8 mouse cellular contexts compared by ENCODE assay signal in genomic region chr7:98537967-98538573, GRCm38 (mm10). TPM values are rescaled to one million over a fixed set of nuclear protein-coding genes. Genes with fewer than 3 reads are reported as not detected.
DNase-seq lines count a peak whose midpoint lies in the region; ATAC-seq lines count a peak whose summit lies in the region.

No protein-coding gene starts in this region.

- H3K9me3 ChIP-seq in embryonic facial prominence, embryonic 15.5 days (replicated peaks): no peaks in the 10 kb centered on the region
- H3K9me3 ChIP-seq in hindbrain, embryonic 15.5 days: no peaks in the 10 kb centered on the region
- no peaks in the 10 kb centered on the region for H3K9me3 ChIP-seq in neural tube, embryonic 12.5 days

- no peak overlapping the region for H3K9ac ChIP-seq in embryonic facial prominence, embryonic 15.5 days
- no peak overlapping the region for H3K9ac ChIP-seq in hindbrain, embryonic 15.5 days
- H3K9ac ChIP-seq in neural tube, embryonic 12.5 days: no peak overlapping the region

- peaks cover 19% of the 10 kb centered on the region for H3K4me1 ChIP-seq in embryonic facial prominence, embryonic 15.5 days
- peaks cover 12% of the 10 kb centered on the region for H3K4me1 ChIP-seq in hindbrain, embryonic 15.5 days (replicated peaks)
- H3K4me1 ChIP-seq in neural tube, embryonic 12.5 days: peaks cover 17% of the 10 kb centered on the region; the same call in 1 of the 2 replicates

- 39% methylated on average over 8 of the region's 8 CpGs for WGBS in embryonic facial prominence, embryonic 15.5 days
- WGBS in hindbrain, embryonic 15.5 days: 15% methylated on average over 8 of the region's 8 CpGs
- 31% methylated on average over 8 of the region's 8 CpGs for WGBS in neural tube, embryonic 12.5 days

- no peak overlapping the region for H3K4me2 ChIP-seq in embryonic facial prominence, embryonic 15.5 days (replicated peaks)
- no peak overlapping the region for H3K4me2 ChIP-seq in hindbrain, embryonic 15.5 days
- H3K4me2 ChIP-seq in neural tube, embryonic 12.5 days (replicated peaks): 0 out of 2 replicates have a peak overlapping the region, but pooled peaks have one; percentile 6

- H3K36me3 ChIP-seq in embryonic facial prominence, embryonic 15.5 days: no peaks in the 10 kb centered on the region
- H3K36me3 ChIP-seq in hindbrain, embryonic 15.5 days: no peaks in the 10 kb centered on the region
- no peaks in the 10 kb centered on the region for H3K36me3 ChIP-seq in neural tube, embryonic 12.5 days

- no peak for ATAC-seq in embryonic facial prominence, embryonic 15.5 days (ENCODE audit: insufficient number of reproducible peaks, low FRiP score, low TSS enrichment, low read depth)
- ATAC-seq in hindbrain, embryonic 15.5 days (ENCODE audit: low FRiP score, low read depth): peak; percentile 64; the same call in 1 of the 2 replicates
- no peak for ATAC-seq in neural tube, embryonic 12.5 days (ENCODE audit: low FRiP score, low read depth)

- no peaks in the 10 kb centered on the region for H3K27me3 ChIP-seq in embryonic facial prominence, embryonic 15.5 days
- H3K27me3 ChIP-seq in hindbrain, embryonic 15.5 days: no peaks in the 10 kb centered on the region
- no peaks in the 10 kb centered on the region for H3K27me3 ChIP-seq in neural tube, embryonic 12.5 days (replicated peaks)

- H3K4me3 ChIP-seq in embryonic facial prominence, embryonic 15.5 days (replicated peaks): no peak overlapping the region
- no peak overlapping the region for H3K4me3 ChIP-seq in hindbrain, embryonic 15.5 days
- H3K4me3 ChIP-seq in neural tube, embryonic 12.5 days: no peak overlapping the region

- peak; percentile 32 for DNase-seq in kidney, postnatal 10 days
- DNase-seq in kidney, adult 9 months: no peak
- DNase-seq in cerebellum, adult 18-20 months: no peak
- no peak for DNase-seq in ovary, postnatal 36 days (ENCODE audit: low spot score)
- no peak for DNase-seq in layer of hippocampus, adult 9-11 months

- H3K27ac ChIP-seq in embryonic facial prominence, embryonic 15.5 days (replicated peaks): peak overlapping the region; percentile 72; the same call in 1 of the 2 replicates
- H3K27ac ChIP-seq in hindbrain, embryonic 15.5 days (replicated peaks): peak overlapping the region; percentile 9; the same call in 1 of the 2 replicates
- no peak overlapping the region for H3K27ac ChIP-seq in neural tube, embryonic 12.5 days

RNA-seq across cellular contexts. Expression of gene Lrrc32, which starts 49.0 kb away (rescaled TPM):
- 7.3 and 8.1 TPM in 2 replicates for polyA plus RNA-seq in embryonic facial prominence, embryonic 15.5 days (2015; fragmentation: Nextera tagmentation; extraction: Ambion mirVana)
- 4.6 and 5.6 TPM in 2 replicates for polyA plus RNA-seq in hindbrain, embryonic 15.5 days (2015; fragmentation: Nextera tagmentation; extraction: Ambion mirVana)
- 3.9 and 5.7 TPM in 2 replicates for polyA plus RNA-seq in neural tube, embryonic 12.5 days (2016; fragmentation: Nextera tagmentation; extraction: Ambion mirVana)
